Mouse (Mus musculus) liver, adult 2 months (tissue): Measurements from ENCODE around the gene Det1. TPM values are rescaled to one million over a fixed set of nuclear protein-coding genes. Genes with fewer than 3 reads are reported as not detected.

Experiments used
- DNase-seq: peaks from one replicate; pipeline ENCODE4 v3.0.0-alpha.2; 2011; ENCODE audit warnings: low read depth, low spot score; ENCODE audit errors: extremely low read depth
- H3K27ac ChIP-seq: fragments of 200-500 bp; replicated peaks from 2 replicates; pipeline ENCODE4 v1.5.1; 2012; ENCODE audit warnings: low read depth, mild to moderate bottlenecking, control low read depth, inconsistent platforms, low read length; ENCODE audit not compliant: insufficient read depth
- H3K27me3 ChIP-seq: fragments of 200-500 bp; 2 replicates; pipeline ENCODE4 v1.6.1; 2012; ENCODE audit warnings: mild to moderate bottlenecking, moderate library complexity, low read length, inconsistent platforms; ENCODE audit not compliant: control insufficient read depth, insufficient read depth
- H3K36me3 ChIP-seq: fragments of 200-500 bp; 2 replicates; pipeline ENCODE4 v1.6.1; 2012; ENCODE audit warnings: low read length, inconsistent platforms; ENCODE audit not compliant: control insufficient read depth, insufficient read depth
- H3K4me1 ChIP-seq: fragments of 200-500 bp; 2 replicates; pipeline ENCODE4 v1.6.1; 2011; ENCODE audit warnings: low read length; ENCODE audit not compliant: control insufficient read depth, insufficient read depth
- H3K4me3 ChIP-seq: fragments of 200-500 bp; 2 replicates; pipeline ENCODE4 v1.5.1; 2011; ENCODE audit warnings: low read depth, mild to moderate bottlenecking, control low read depth, low read length, moderate library complexity; ENCODE audit not compliant: insufficient read depth
- H3K79me2 ChIP-seq: fragments of 200-500 bp; 2 replicates; pipeline ENCODE4 v1.6.1; 2012; ENCODE audit warnings: inconsistent platforms, mild to moderate bottlenecking, low read length, moderate library complexity; ENCODE audit not compliant: control insufficient read depth, insufficient read depth
- H3K9ac ChIP-seq: fragments of 200-500 bp; 2 replicates; pipeline ENCODE4 v1.6.1; 2012; ENCODE audit warnings: low read depth, mild to moderate bottlenecking, control low read depth, inconsistent platforms, low read length
- CTCF ChIP-seq: fragments of 200-500 bp; IDR thresholded peaks from 2 replicates; pipeline ENCODE4 v1.5.1; 2011; ENCODE audit warnings: low read depth, low read length, control low read depth
- POLR2A ChIP-seq: fragments of 200-500 bp; IDR thresholded peaks from 2 replicates; pipeline ENCODE4 v1.6.1; 2011; ENCODE audit warnings: low read length, control low read depth; ENCODE audit not compliant: insufficient read depth; ENCODE audit errors: extremely low read depth
- WGBS: fragments of 180-500 bp; shearing (Covaris S2); methylation state at CpG from one replicate; pipeline ENCODE4 v1.1.7; 2018; 5-methylcytosine and 5-hydroxymethylcytosine counted together
- polyA plus RNA-seq: library from polyadenylated mRNA; depleted of rRNA; stranded (reverse); fragments of >200 nt; gene quantifications from 2 replicates; pipeline ENCODE4 v1.2.3, GENCODE M21; 2012; rRNA removed
- total RNA-seq: library from RNA; depleted of rRNA; stranded (reverse); fragments of >200 nt; gene quantifications from 2 replicates; pipeline ENCODE4 v1.2.3, GENCODE M21; 2014; rRNA removed

The Det1 gene
- total RNA-seq (5.3 and 5.8 TPM in 2 replicates), polyA plus RNA-seq (7.9 and 8.0 TPM in 2 replicates)

- DNase-seq, result peak; percentile 75
- H3K9ac ChIP-seq, result peak within 1 kb of the TSS; percentile 85
- H3K4me3 ChIP-seq, result peak within 1 kb of the TSS; percentile 88
- under 1% methylated on average over 54 of the region's 54 CpGs for WGBS
- peak within 1 kb of the TSS; percentile 66 for H3K27ac ChIP-seq
- TF ChIP-seq CTCF, result peak; percentile 94
- 0 out of 2 replicates have a peak, but pooled peaks have one; percentile 33 for TF ChIP-seq POLR2A
- H3K27me3 ChIP-seq, result no peaks in the 10 kb centered on the region
- no peaks in the 10 kb centered on the region; the same call in 1 of the 2 replicates for H3K79me2 ChIP-seq
- no peaks in the 10 kb centered on the region for H3K4me1 ChIP-seq
- peaks cover 6% of the 10 kb centered on the region; the same call in 1 of the 2 replicates for H3K36me3 ChIP-seq
These were observed at the start of gene Det1 for GRCm38 (mm10) chr7:78846737-78847434. Gene Det1 (minus strand): TSS chr7:78847263.

- TF ChIP-seq CTCF, result no peak
- 0 out of 2 replicates have a peak, but pooled peaks have one; percentile 26 for TF ChIP-seq POLR2A
- peak within 1 kb of the TSS; percentile 77 for H3K4me3 ChIP-seq
- peaks cover 14% of the 10 kb centered on the region for H3K79me2 ChIP-seq
- DNase-seq, result peak; percentile 97
- H3K36me3 ChIP-seq, result no peaks in the 10 kb centered on the region
- H3K27me3 ChIP-seq, result no peaks in the 10 kb centered on the region
- peak within 1 kb of the TSS; percentile 43 for H3K27ac ChIP-seq
- H3K9ac ChIP-seq, result peak within 1 kb of the TSS; percentile 83
- under 1% methylated on average over 53 of the region's 53 CpGs for WGBS
- H3K4me1 ChIP-seq, result peaks cover 19% of the 10 kb centered on the region
These were observed 48.7 kb upstream of the Det1 start, which contains the start of gene Aen for GRCm38 (mm10) chr7:78895653-78896333. Gene Aen (plus strand): TSS chr7:78895854.

- Histone ChIP-seq H3K9ac (no peak overlapping the region), H3K79me2 (peaks cover 14% of the 10 kb centered on the region), H3K36me3 (no peaks in the 10 kb centered on the region), H3K4me3 (no peak overlapping the region; the same call in 1 of the 2 replicates), H3K27ac (no peak overlapping the region), H3K27me3 (no peaks in the 10 kb centered on the region), H3K4me1 (peaks cover 19% of the 10 kb centered on the region)
- TF ChIP-seq CTCF (no peak), POLR2A (no peak)
- WGBS, result 48% methylated on average over 13 of the region's 13 CpGs
- peak; percentile 36 for DNase-seq
These were observed 48.1 kb upstream of the Det1 start for GRCm38 (mm10) chr7:78895021-78895652.

GRCm38 (mm10) chr7:78893917-78894316 is 46.9 kb upstream of the Det1 start:
- Histone ChIP-seq H3K4me1 (peaks cover 19% of the 10 kb centered on the region), H3K9ac (no peak overlapping the region), H3K36me3 (no peaks in the 10 kb centered on the region), H3K27ac (no peak overlapping the region), H3K4me3 (no peak overlapping the region), H3K27me3 (no peaks in the 10 kb centered on the region), H3K79me2 (peaks cover 14% of the 10 kb centered on the region)
- TF ChIP-seq POLR2A, result no peak
- no peak for TF ChIP-seq CTCF
- WGBS, result 78% methylated on average over 10 of the region's 10 CpGs
- DNase-seq, result no peak

GRCm38 (mm10) chr7:78890641-78891040 is 43.6 kb upstream of the Det1 start:
- H3K9ac ChIP-seq, result no peak overlapping the region
- H3K4me3 ChIP-seq, result no peak overlapping the region
- TF ChIP-seq CTCF (peak; percentile 98), POLR2A (no peak)
- no peaks in the 10 kb centered on the region for H3K36me3 ChIP-seq
- peak; percentile 52 for DNase-seq
- H3K27me3 ChIP-seq, result 0 out of 2 replicates have a peak, but pooled peaks cover 3% of the 10 kb centered on the region
- H3K79me2 ChIP-seq, result no peaks in the 10 kb centered on the region
- 2% methylated on average over 16 of the region's 16 CpGs for WGBS
- no peak overlapping the region for H3K27ac ChIP-seq
- peaks cover 2% of the 10 kb centered on the region; the same call in 1 of the 2 replicates for H3K4me1 ChIP-seq
